Mouse (Mus musculus): Measurements from ENCODE around the gene Tas2r117. TPM values are rescaled to one million over a fixed set of nuclear protein-coding genes. Genes with fewer than 3 reads are reported as not detected.

Gene Tas2r117
- not detected in 2 replicates for polyA plus RNA-seq (2015; fragmentation: Nextera tagmentation; extraction: Ambion mirVana)

DNA sequence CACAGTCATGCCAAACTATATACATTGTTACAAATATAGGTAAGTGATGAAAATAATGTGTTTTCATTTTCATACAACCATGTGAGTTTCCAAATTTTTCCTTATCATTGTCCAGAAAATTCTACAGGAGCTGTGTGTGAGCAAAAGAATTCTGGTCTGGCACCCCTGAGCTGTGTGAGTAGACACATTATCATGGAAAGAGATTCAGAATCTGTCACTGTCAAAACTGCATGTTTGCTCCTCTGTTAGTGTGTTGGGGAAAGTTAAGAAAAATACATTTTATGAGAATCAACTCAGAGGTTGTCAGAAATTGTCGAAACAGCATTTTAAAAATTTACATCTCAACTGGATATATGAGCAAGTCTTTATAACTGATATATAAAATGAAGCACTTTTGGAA is at the start of gene Tas2r117:
Tas2r117 (plus strand) TSS at position 301 of the 400 bp plus-strand sequence.
- Histone ChIP-seq H3K36me3 (ENCODE audit: insufficient read depth, low read length) (no peaks in the 10 kb centered on the region), H3K4me2 (replicated peaks; ENCODE audit: low read depth, low read length) (no peak within 1 kb of the TSS), H3K9ac (replicated peaks; ENCODE audit: low read depth) (no peak within 1 kb of the TSS), H3K4me1 (ENCODE audit: insufficient read depth, low read depth, low read length) (no peaks in the 10 kb centered on the region), H3K27ac (ENCODE audit: low read length) (no peak within 1 kb of the TSS), H3K4me3 (ENCODE audit: low read depth, low read length) (no peak within 1 kb of the TSS), H3K27me3 (replicated peaks; ENCODE audit: insufficient read depth, low read length) (no peaks in the 10 kb centered on the region), H3K9me3 (ENCODE audit: low read length) (no peaks in the 10 kb centered on the region)
- ATAC-seq (no peak), DNase-seq (ENCODE audit: low spot score) (no peak)
- TF ChIP-seq EP300 (IDR thresholded peaks at IDR 0.05) (no peak), CTCF (IDR thresholded peaks at IDR 0.05) (no peak)
- WGBS, result 69% methylated on average over 1 of the region's 1 CpGs

- no peak within 1 kb of the TSS for H3K9ac ChIP-seq (replicated peaks; ENCODE audit: low read depth)
- H3K4me3 ChIP-seq (ENCODE audit: low read depth, low read length), result no peak within 1 kb of the TSS
- H3K27me3 ChIP-seq (replicated peaks; ENCODE audit: insufficient read depth, low read length), result no peaks in the 10 kb centered on the region
- H3K27ac ChIP-seq (ENCODE audit: low read length), result no peak within 1 kb of the TSS
- H3K36me3 ChIP-seq (ENCODE audit: insufficient read depth, low read length), result no peaks in the 10 kb centered on the region
- ATAC-seq (no peak), DNase-seq (ENCODE audit: low spot score) (no peak)
- 86% methylated on average over 1 of the region's 1 CpGs for WGBS
- TF ChIP-seq CTCF (IDR thresholded peaks at IDR 0.05) (no peak), EP300 (IDR thresholded peaks at IDR 0.05) (no peak)
- H3K9me3 ChIP-seq (ENCODE audit: low read length), result no peaks in the 10 kb centered on the region
- no peak within 1 kb of the TSS for H3K4me2 ChIP-seq (replicated peaks; ENCODE audit: low read depth, low read length)
- H3K4me1 ChIP-seq (ENCODE audit: insufficient read depth, low read depth, low read length), result no peaks in the 10 kb centered on the region
These were observed 48.2 kb upstream of the Tas2r117 start, which contains the start of gene Tas2r124 for GRCm38 (mm10) chr6:132754430-132754829. Gene Tas2r124 (plus strand): TSS chr6:132754730.

- Histone ChIP-seq H3K27me3 (replicated peaks; ENCODE audit: insufficient read depth, low read length) (no peaks in the 10 kb centered on the region), H3K36me3 (ENCODE audit: insufficient read depth, low read length) (no peaks in the 10 kb centered on the region), H3K4me2 (replicated peaks; ENCODE audit: low read depth, low read length) (no peak within 1 kb of the TSS), H3K4me1 (ENCODE audit: insufficient read depth, low read depth, low read length) (no peaks in the 10 kb centered on the region), H3K9ac (replicated peaks; ENCODE audit: low read depth) (no peak within 1 kb of the TSS), H3K27ac (ENCODE audit: low read length) (no peak within 1 kb of the TSS), H3K4me3 (ENCODE audit: low read depth, low read length) (no peak within 1 kb of the TSS), H3K9me3 (ENCODE audit: low read length) (no peaks in the 10 kb centered on the region)
- no peak for TF ChIP-seq EP300 (IDR thresholded peaks at IDR 0.05)
- TF ChIP-seq CTCF (IDR thresholded peaks at IDR 0.05), result no peak
- no peak for ATAC-seq
- DNase-seq (ENCODE audit: low spot score), result no peak
- whole genome bisulfite sequencing, result 92% methylated on average over 2 of the region's 2 CpGs
These were observed 40.8 kb upstream of the Tas2r117 start, which contains the start of gene Tas2r102 for GRCm38 (mm10) chr6:132761831-132762230. Gene Tas2r102 (plus strand): TSS chr6:132762131.

DNA sequence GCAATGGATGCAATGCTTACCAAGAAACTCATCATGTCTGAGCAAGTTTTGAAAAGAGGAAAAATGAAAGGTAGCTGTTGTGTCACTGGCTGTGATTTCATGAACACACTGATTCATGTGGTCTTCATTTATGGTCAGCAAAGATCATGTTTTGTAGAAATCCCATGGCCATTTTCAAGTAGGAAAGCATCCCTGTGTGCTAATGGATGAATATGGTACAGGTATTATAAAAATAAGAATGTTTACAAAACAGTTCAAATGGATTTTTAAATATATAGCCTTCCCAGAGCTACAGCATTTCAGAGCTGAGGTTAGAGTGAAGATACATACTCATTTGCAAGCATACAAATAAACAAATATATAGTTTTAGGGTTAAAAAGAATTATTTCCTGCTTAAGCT is 24.6 kb upstream of the Tas2r117 start, which contains the start of gene Tas2r136:
Tas2r136 (minus strand) TSS at position 101 of the 400 bp plus-strand sequence.
- H3K4me2 ChIP-seq (replicated peaks; ENCODE audit: low read depth, low read length), result no peak within 1 kb of the TSS
- no peak for ATAC-seq
- H3K36me3 ChIP-seq (ENCODE audit: insufficient read depth, low read length), result no peaks in the 10 kb centered on the region
- no peak within 1 kb of the TSS for H3K27ac ChIP-seq (ENCODE audit: low read length)
- DNase-seq (ENCODE audit: low spot score), result no peak
- TF ChIP-seq EP300 (IDR thresholded peaks at IDR 0.05), result no peak
- no peak for TF ChIP-seq CTCF (IDR thresholded peaks at IDR 0.05)
- H3K9ac ChIP-seq (replicated peaks; ENCODE audit: low read depth), result no peak within 1 kb of the TSS
- H3K9me3 ChIP-seq (ENCODE audit: low read length), result no peaks in the 10 kb centered on the region
- H3K4me3 ChIP-seq (ENCODE audit: low read depth, low read length), result no peak within 1 kb of the TSS
- H3K4me1 ChIP-seq (ENCODE audit: insufficient read depth, low read depth, low read length), result no peaks in the 10 kb centered on the region
- no peaks in the 10 kb centered on the region for H3K27me3 ChIP-seq (replicated peaks; ENCODE audit: insufficient read depth, low read length)

GRCm38 (mm10) chr6:132795393-132795792 is 7.2 kb upstream of the Tas2r117 start:
- Histone ChIP-seq H3K9ac (replicated peaks; ENCODE audit: low read depth) (no peak overlapping the region), H3K4me3 (ENCODE audit: low read depth, low read length) (no peak overlapping the region), H3K27ac (ENCODE audit: low read length) (no peak overlapping the region), H3K4me1 (ENCODE audit: insufficient read depth, low read depth, low read length) (no peaks in the 10 kb centered on the region), H3K4me2 (replicated peaks; ENCODE audit: low read depth, low read length) (no peak overlapping the region), H3K9me3 (ENCODE audit: low read length) (peaks cover 4% of the 10 kb centered on the region; the same call in 1 of the 2 replicates), H3K27me3 (replicated peaks; ENCODE audit: insufficient read depth, low read length) (no peaks in the 10 kb centered on the region), H3K36me3 (ENCODE audit: insufficient read depth, low read length) (no peaks in the 10 kb centered on the region)
- 5% methylated on average over 1 of the region's 1 CpGs for WGBS
- peak; percentile 27 for DNase-seq (ENCODE audit: low spot score)
- TF ChIP-seq CTCF (IDR thresholded peaks at IDR 0.05) (no peak), EP300 (IDR thresholded peaks at IDR 0.05) (no peak)
- ATAC-seq, result peak; percentile 55

- Histone ChIP-seq H3K36me3 (ENCODE audit: insufficient read depth, low read length) (no peaks in the 10 kb centered on the region), H3K9ac (replicated peaks; ENCODE audit: low read depth) (no peak within 1 kb of the TSS), H3K27ac (ENCODE audit: low read length) (no peak within 1 kb of the TSS), H3K4me3 (ENCODE audit: low read depth, low read length) (no peak within 1 kb of the TSS), H3K4me2 (replicated peaks; ENCODE audit: low read depth, low read length) (no peak within 1 kb of the TSS), H3K9me3 (ENCODE audit: low read length) (no peaks in the 10 kb centered on the region), H3K27me3 (replicated peaks; ENCODE audit: insufficient read depth, low read length) (no peaks in the 10 kb centered on the region), H3K4me1 (ENCODE audit: insufficient read depth, low read depth, low read length) (no peaks in the 10 kb centered on the region)
- no peak for ATAC-seq
- WGBS, result 57% methylated on average over 1 of the region's 1 CpGs
- no peak for DNase-seq (ENCODE audit: low spot score)
- TF ChIP-seq CTCF (IDR thresholded peaks at IDR 0.05) (no peak), EP300 (IDR thresholded peaks at IDR 0.05) (no peak)
These were observed 44.2 kb downstream of the Tas2r117 start, which contains the start of gene Tas2r123 for GRCm38 (mm10) chr6:132846842-132847241. Gene Tas2r123 (plus strand): TSS chr6:132847142.

Other genes with a start within 250 kb of the Tas2r117 start
- not detected in 2 replicates for gene Prh1, start 233.0 kb upstream of the Tas2r117 start, polyA plus RNA-seq (2015; fragmentation: Nextera tagmentation; extraction: Ambion mirVana)
- not detected in 2 replicates for gene Prp2, start 206.9 kb upstream of the Tas2r117 start, polyA plus RNA-seq (2015; fragmentation: Nextera tagmentation; extraction: Ambion mirVana)
- gene A630073D07Rik, start 151.3 kb upstream of the Tas2r117 start, polyA plus RNA-seq (2015; fragmentation: Nextera tagmentation; extraction: Ambion mirVana), result not detected in 2 replicates
- not detected in 2 replicates for gene Tas2r120, start 145.9 kb upstream of the Tas2r117 start, polyA plus RNA-seq (2015; fragmentation: Nextera tagmentation; extraction: Ambion mirVana)
- not detected in 2 replicates for gene Tas2r121, start 101.8 kb upstream of the Tas2r117 start, polyA plus RNA-seq (2015; fragmentation: Nextera tagmentation; extraction: Ambion mirVana)
- not detected in 2 replicates for gene Tas2r122, start 90.9 kb upstream of the Tas2r117 start, polyA plus RNA-seq (2015; fragmentation: Nextera tagmentation; extraction: Ambion mirVana)
- gene Tas2r115, start 64.8 kb upstream of the Tas2r117 start, polyA plus RNA-seq (2015; fragmentation: Nextera tagmentation; extraction: Ambion mirVana), result not detected in 2 replicates
- gene Tas2r124, start 48.1 kb upstream of the Tas2r117 start, polyA plus RNA-seq (2015; fragmentation: Nextera tagmentation; extraction: Ambion mirVana), result not detected in 2 replicates
- gene Tas2r102, start 40.7 kb upstream of the Tas2r117 start, polyA plus RNA-seq (2015; fragmentation: Nextera tagmentation; extraction: Ambion mirVana), result not detected in 2 replicates
- gene Tas2r136, start 24.7 kb upstream of the Tas2r117 start, polyA plus RNA-seq (2015; fragmentation: Nextera tagmentation; extraction: Ambion mirVana), result not detected in 2 replicates
- gene Tas2r123, start 44.3 kb downstream of the Tas2r117 start, polyA plus RNA-seq (2015; fragmentation: Nextera tagmentation; extraction: Ambion mirVana), result not detected in 2 replicates
- gene Tas2r116, start 52.6 kb downstream of the Tas2r117 start, polyA plus RNA-seq (2015; fragmentation: Nextera tagmentation; extraction: Ambion mirVana), result not detected in 2 replicates
- gene Tas2r110, start 65.2 kb downstream of the Tas2r117 start, polyA plus RNA-seq (2015; fragmentation: Nextera tagmentation; extraction: Ambion mirVana), result not detected in 2 replicates
- gene Tas2r113, start 90.2 kb downstream of the Tas2r117 start, polyA plus RNA-seq (2015; fragmentation: Nextera tagmentation; extraction: Ambion mirVana), result not detected in 2 replicates
- gene Tas2r125, start 106.8 kb downstream of the Tas2r117 start, polyA plus RNA-seq (2015; fragmentation: Nextera tagmentation; extraction: Ambion mirVana), result not detected in 2 replicates
- gene Tas2r129, start 148.3 kb downstream of the Tas2r117 start, polyA plus RNA-seq (2015; fragmentation: Nextera tagmentation; extraction: Ambion mirVana), result not detected in 2 replicates
- not detected in 2 replicates for gene Tas2r131, start 155.1 kb downstream of the Tas2r117 start, polyA plus RNA-seq (2015; fragmentation: Nextera tagmentation; extraction: Ambion mirVana)
- gene Tas2r109, start 178.1 kb downstream of the Tas2r117 start, polyA plus RNA-seq (2015; fragmentation: Nextera tagmentation; extraction: Ambion mirVana), result not detected in 2 replicates
- not detected in 2 replicates for gene Tas2r103, start 234.3 kb downstream of the Tas2r117 start, polyA plus RNA-seq (2015; fragmentation: Nextera tagmentation; extraction: Ambion mirVana)